Mouse (Mus musculus) thymus, postnatal 25 days (tissue): ENCODE data around the gene Gramd4.

Source experiments
- DNase-seq: peaks from one replicate; pipeline ENCODE4 v3.0.0; 2022

The Gramd4 gene

DNA sequence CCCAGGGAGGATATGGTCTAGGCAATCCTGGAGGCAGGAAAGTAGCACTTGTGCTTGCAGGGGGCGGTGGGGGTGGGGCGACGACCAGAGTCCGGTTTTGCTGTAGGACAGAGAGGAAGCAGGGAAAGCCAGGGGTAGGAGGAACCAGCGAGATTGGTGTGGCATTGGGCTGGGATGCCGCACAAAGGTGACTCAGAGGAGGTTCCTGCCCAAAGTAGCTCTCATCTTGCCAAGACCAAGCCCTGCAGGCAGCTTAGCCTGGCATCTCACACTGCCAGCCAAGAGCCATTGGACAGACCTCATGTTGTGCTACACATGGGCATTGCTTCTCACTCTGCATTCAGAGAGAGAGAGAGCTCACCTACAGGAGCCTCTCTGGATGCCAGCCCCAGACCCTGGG is at the start of gene Gramd4:
Gene Gramd4, plus strand, starts transcription at position 283 of the 400 bp plus-strand sequence.
- DNase-seq: no peak

- DNase-seq: no peak
These were observed 44.4 kb upstream of the Gramd4 start for GRCm38 (mm10) chr15:86013130-86013529.

- no peak for DNase-seq
These were observed 43.8 kb upstream of the Gramd4 start for GRCm38 (mm10) chr15:86013656-86014055.

- no peak for DNase-seq
These were observed 42.5 kb upstream of the Gramd4 start for GRCm38 (mm10) chr15:86015026-86015425.

DNA sequence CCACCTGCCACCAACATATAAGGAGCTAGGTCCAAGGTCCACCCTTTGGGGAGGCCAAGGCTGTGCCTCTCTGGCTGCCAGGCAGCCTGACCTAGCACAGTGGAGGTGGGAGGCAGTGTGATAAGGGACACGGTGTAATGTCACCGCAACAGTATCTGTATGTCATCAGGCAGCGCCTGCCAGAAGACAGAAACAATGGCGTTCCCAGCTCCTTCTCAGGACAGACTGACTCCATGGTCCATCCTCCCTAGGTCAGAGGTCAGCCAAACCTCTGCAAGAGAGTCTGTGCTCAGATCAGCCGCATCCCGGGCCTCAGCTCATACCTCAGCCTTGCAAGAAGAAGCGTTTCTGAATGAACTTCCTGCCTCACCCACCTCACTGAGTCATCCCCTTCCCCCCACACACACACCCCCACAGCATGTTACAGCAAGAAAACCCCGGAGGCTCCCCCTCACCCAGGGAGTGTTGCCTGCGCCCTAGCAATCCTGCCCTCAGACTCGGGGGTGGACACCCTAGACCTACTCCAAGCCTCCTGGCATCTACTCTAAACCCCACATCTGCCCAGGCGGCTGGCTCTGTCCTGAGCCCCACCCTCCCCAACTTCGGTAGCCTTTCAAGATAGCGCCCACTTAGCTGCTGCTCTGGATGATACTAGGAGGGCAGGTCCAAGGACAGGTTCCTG is 41.5 kb upstream of the Gramd4 start:
- peak; percentile 40 for DNase-seq

DNA sequence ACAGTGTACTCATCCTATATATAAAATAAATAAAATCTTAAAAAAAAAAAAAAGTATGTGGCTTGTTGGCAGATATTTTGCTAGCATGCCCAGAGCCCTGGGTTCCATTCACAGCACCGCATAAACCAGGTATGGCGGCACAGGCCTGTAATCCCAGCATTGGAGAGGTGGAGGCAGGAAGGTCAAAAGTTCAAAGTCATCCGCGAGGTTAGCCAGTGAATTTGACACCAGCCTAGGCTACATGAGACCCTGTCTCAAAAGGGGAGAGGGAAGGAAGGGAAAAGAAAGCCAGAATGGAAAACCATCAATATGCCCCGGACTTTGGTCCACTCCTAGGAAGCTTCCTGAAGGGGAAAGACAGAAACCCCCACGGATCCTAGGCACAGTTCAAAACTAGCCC is 40.2 kb upstream of the Gramd4 start:
- no peak for DNase-seq

- DNase-seq: no peak
These were observed 38.6 kb upstream of the Gramd4 start for GRCm38 (mm10) chr15:86018753-86019512.

DNA sequence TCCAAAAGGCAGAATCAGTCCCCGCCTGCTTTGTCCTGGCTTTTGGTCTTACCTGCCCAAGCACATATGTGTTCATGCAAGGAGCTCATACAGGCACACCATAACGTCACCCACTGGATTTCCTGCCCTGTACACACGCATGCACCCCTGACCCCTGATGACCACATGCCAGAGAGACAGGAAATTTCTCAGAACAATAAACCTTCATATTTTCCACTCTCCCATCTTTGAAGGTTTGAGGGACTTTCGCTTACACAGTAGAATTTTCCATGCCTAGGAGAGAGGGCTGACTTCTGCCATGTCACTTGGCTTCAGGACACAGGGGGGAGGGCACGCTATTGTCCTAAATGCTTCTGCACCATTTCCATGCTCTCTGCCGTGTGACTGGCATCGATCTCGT is 37.5 kb upstream of the Gramd4 start:
- no peak for DNase-seq

GRCm38 (mm10) chr15:86021301-86021700 is 36.2 kb upstream of the Gramd4 start:
- no peak for DNase-seq

- no peak for DNase-seq
These were observed 35.5 kb upstream of the Gramd4 start for GRCm38 (mm10) chr15:86021971-86022370.

GRCm38 (mm10) chr15:86027871-86028270 is 29.6 kb upstream of the Gramd4 start:
- peak; percentile 49 for DNase-seq

DNA sequence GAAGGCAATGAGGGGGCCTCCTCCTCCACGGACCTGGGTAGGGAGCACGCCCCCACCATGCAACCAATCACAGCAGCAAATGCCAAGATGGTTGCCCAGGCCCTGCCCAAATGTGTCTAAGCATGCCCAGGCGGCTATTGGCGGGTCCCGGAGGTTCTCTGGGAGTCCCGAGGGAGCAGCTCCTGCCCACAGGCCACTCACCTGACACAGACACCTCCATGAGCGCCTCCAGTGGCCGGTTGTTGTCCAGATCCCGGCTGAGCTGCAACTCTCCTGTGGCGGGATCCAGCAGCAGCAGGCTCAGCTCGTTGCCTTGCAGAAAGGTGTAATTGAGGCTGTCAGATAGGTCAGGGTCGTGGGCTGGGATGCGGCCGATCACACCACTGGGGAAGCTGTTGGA is 27.5 kb upstream of the Gramd4 start:
- no peak for DNase-seq

- DNase-seq: peak; percentile 30
These were observed 24.7 kb upstream of the Gramd4 start for GRCm38 (mm10) chr15:86032811-86033190.

GRCm38 (mm10) chr15:86033191-86033841 is 24.2 kb upstream of the Gramd4 start, which contains the start of gene Celsr1:
Gene Celsr1 (minus strand): TSS chr15:86033777.
- DNase-seq: peak; percentile 30

DNA sequence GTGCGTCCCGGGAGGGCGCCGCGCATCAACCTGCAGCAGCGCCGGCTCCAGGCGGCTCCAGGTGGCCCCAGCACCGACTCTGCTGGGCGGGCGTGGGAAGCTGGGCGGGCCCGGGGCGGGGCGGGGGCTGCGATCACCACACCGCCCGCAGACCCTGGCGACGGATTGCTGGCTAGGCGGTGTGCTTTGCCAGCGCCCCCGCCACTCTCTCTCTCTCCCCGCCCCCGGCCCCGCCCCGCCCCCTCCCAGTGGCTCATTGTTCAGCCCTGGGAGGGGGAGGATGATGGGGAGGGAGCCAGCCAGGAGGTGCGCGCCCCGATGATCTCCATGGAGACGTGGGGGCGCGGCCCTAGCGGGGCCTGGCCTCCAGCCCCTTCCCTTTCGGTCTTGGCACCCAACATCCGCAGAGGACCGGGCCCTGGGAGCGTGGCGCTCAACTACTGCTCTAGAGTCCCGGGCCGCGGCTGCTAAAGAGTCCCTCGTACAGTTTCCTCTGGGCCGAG is 23.4 kb upstream of the Gramd4 start:
- peak; percentile 73 for DNase-seq

- DNase-seq: no peak
These were observed 22.6 kb upstream of the Gramd4 start for GRCm38 (mm10) chr15:86034781-86035360.

DNA sequence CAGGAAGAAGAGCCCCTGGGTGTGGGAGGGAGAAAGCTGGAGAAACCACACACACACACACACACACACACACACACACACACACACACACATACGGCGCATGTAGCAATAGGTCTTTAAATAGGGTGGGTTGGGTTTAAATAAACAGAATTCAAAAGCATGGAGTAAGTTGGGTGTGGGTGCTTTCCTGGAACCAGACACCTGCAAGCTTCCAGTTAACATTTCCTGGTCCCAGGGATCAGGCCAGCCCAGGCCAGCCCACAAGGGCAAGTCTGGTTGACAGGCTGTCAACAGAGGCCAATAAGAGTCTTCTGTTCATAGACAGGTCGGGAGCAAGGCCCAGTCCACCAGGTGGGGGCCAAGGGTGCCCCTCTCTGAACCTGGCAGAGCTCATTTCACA is 21.6 kb upstream of the Gramd4 start:
- no peak for DNase-seq

- peak; percentile 83 for DNase-seq
These were observed 18.7 kb upstream of the Gramd4 start for GRCm38 (mm10) chr15:86038802-86039201.

- DNase-seq: no peak
These were observed 16.1 kb upstream of the Gramd4 start for GRCm38 (mm10) chr15:86041421-86041820.

GRCm38 (mm10) chr15:86042364-86042763 is 15.1 kb upstream of the Gramd4 start:
- no peak for DNase-seq

DNA sequence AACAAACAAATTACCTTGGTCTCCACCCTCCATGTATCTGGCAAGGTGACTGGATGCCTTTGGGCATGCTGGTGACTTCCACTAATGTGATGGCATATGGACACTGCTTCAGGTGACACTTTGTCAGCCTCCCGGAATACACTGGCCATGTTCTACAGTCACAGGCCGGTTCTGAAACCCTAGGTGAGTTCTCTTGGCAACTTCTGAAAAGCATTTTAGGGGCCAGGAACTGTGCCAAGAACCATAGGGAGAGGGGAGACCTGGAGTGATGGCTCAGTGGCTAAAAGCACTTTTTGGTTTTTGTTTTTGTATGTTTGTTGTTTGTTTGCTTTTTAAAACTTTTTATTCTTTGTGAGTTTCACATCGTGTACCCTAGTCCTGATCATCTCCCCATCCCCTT is 8.0 kb upstream of the Gramd4 start:
- DNase-seq: no peak

DNA sequence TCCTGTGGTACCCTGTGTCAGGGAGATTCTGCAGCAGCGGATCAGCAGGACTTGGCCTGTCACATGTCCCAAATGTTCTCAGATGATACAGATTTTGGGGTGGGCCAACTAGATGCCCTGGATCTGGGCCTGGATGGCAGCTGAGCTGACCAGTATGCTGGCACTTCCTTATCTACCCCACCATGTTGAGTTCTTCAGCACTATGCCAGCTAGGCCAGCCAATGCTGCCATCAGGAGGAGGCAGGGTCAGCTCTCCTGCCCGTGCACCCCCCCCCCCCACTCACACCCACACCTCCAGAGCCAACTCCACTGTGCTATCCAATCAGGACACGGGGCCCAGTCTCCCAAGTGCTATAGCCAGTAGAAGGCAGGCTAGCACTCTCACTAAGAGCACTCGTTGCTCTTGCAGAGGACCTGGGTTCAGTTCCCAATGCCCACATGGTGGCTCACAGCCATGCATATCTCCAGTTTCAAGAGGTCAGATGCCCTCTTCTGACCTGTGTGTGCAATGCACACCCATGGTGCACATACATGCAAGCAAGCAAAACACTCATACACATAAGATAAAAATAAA is 7.2 kb upstream of the Gramd4 start:
- no peak for DNase-seq

GRCm38 (mm10) chr15:86051152-86051551 is 6.3 kb upstream of the Gramd4 start:
- no peak for DNase-seq
